Mouse (Mus musculus): ENCODE measurements around the gene Ambra1. TPM values are rescaled to one million over a fixed set of nuclear protein-coding genes. Genes with fewer than 3 reads are reported as not detected.
A peak's percentile ranks its signal among the peaks of the same experiment; 100 is the strongest.

The Ambra1 gene
- total RNA-seq (2012; rRNA removed) (21.1 and 21.9 TPM in 2 replicates), total RNA-seq (2014; rRNA removed) (15.8 and 16.2 TPM in 2 replicates), polyA plus RNA-seq (2012; ENCODE audit: insufficient read length, low read depth) (25.3 and 27.1 TPM in 2 replicates)

DNA sequence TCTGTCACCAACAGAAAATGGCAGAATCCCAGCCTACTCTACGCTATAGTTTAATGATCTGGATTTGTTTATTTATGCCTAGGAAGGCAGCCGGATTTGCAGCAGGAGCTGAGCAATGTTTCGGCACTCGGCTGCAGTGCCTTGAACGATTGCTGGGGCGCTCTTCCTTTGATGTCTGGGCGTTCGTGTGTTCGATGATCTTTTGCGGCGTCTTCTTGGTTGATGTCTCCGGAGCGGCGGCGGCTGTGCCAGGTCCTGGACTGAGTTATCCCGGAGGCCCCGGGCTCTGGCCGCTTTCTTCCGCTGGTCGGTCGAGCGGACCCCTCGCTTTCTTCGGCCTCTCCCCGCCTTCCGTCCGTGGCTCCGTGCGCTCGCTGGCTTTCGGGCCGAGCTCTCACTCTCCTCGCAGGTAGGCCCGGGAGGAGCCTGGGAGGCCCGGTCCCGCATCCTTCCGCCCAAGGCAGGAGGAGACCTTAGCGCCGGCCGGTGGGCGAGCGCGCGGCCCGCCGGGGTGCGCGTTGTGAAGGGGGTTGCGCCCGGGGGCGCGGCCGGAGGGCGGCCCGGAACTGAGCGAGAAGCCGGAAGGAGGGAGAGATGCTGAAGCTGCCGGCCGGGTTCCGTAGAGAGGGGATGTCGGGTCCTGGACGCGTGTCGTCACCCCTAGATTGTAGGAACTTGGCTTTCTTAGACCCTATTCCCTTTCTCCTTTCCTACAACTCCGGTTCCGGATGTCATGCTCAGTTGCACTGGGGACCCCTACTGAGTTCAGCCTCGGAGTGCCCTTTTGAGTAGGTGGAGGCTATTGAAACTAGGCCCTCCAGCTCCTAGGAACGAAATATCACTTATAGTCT lies at the start of gene Ambra1:
Gene Ambra1, plus strand, starts transcription at position 164 of the 851 bp plus-strand sequence.
- Histone ChIP-seq H3K79me2 (replicated peaks; ENCODE audit: control insufficient read depth, extremely low read depth, insufficient read depth, poor library complexity, severe bottlenecking) (peaks cover 36% of the 10 kb centered on the region), H3K36me3 (replicated peaks in 1 of 2; ENCODE audit: control insufficient read depth in 1 of 2, insufficient read depth in 1 of 2, low read length in 1 of 2) (peaks cover 0 to 11% of the 10 kb centered on the region in 2 experiments), H3K27ac (ENCODE audit: insufficient read depth, low read depth) (peak within 1 kb of the TSS; percentile 63), H3K27me3 (replicated peaks) (no peaks in the 10 kb centered on the region), H3K4me1 (ENCODE audit: control insufficient read depth in 1 of 2, insufficient read depth in 2 of 2) (peaks cover 0 to 8% of the 10 kb centered on the region in 2 experiments; a peak in 2 of 4 replicates), H3K4me2 (ENCODE audit: insufficient read depth, low read depth, poor library complexity, severe bottlenecking) (peak within 1 kb of the TSS; percentile 45), H3K9me3 (replicated peaks; ENCODE audit: low read length) (no peaks in the 10 kb centered on the region), H3K9ac (ENCODE audit: insufficient read depth, low read depth) (peak within 1 kb of the TSS; percentile 80), H3K4me3 (replicated peaks in 1 of 3; ENCODE audit: low read depth in 2 of 3, low read length in 2 of 3, poor library complexity in 1 of 3) (peak within 1 kb of the TSS; percentile 82 to 98 (median 89))
- dilution Hi-C loops (cut with MboI; ENCODE audit: extremely low pct_ligation_motif_present, extremely low pct_unique_long_range_greater_than_20kb, low sequenced_read_pairs) = no loop called here
- TF ChIP-seq MYC (IDR thresholded peaks at IDR 0.05; ENCODE audit: low read depth, low read length) (0 out of 2 replicates have a peak, but pooled peaks have one; percentile 23), IRF4 (IDR thresholded peaks at IDR 0.05; ENCODE audit: low read depth, low read length) (no peak; the same call in 1 of the 2 replicates), NELFE (IDR thresholded peaks at IDR 0.05; ENCODE audit: low read depth, low read length) (peak; percentile 59; the same call in 1 of the 2 replicates), JUND (conservative IDR thresholded peaks at IDR 0.05; ENCODE audit: low read depth, low read length) (no peak), MXI1 (IDR thresholded peaks at IDR 0.05; ENCODE audit: low read depth, low read length) (peak; percentile 58; the same call in 1 of the 2 replicates), RCOR1 (conservative IDR thresholded peaks at IDR 0.05; ENCODE audit: low read depth, low read length) (no peak), POLR2A (IDR thresholded peaks at IDR 0.05; ENCODE audit: low read depth, low read length) (peak; percentile 63), MEF2A (IDR thresholded peaks at IDR 0.05; ENCODE audit: borderline replicate concordance, low read depth, low read length) (peak; percentile 70; the same call in 1 of the 2 replicates), HCFC1 (IDR thresholded peaks at IDR 0.05; ENCODE audit: low read depth, low read length) (peak; percentile 91), SMC3 (IDR thresholded peaks at IDR 0.05; ENCODE audit: low read depth, low read length) (no peak), ELF1 (IDR thresholded peaks at IDR 0.05; ENCODE audit: low read depth, low read length) (peak; percentile 80), UBTF (IDR thresholded peaks at IDR 0.05; ENCODE audit: low read depth, low read length) (peak; percentile 86), TBP (conservative IDR thresholded peaks at IDR 0.05; ENCODE audit: low read depth, low read length) (peak; percentile 65; the same call in 1 of the 2 replicates), SIN3A (IDR thresholded peaks at IDR 0.05; ENCODE audit: low read length) (peak; percentile 97; the same call in 1 of the 2 replicates), KAT2A (IDR thresholded peaks at IDR 0.05; ENCODE audit: insufficient replicate concordance, low read length) (peak; percentile 75; the same call in 1 of the 2 replicates), TCF12 (IDR thresholded peaks at IDR 0.05; ENCODE audit: low read depth, low read length) (peak; percentile 62), NRF1 (IDR thresholded peaks at IDR 0.05; ENCODE audit: low read depth, low read length) (peak; percentile 29; the same call in 1 of the 2 replicates), MAX (IDR thresholded peaks at IDR 0.05; ENCODE audit: low read length) (no peak; the same call in 1 of the 2 replicates)
- in situ Hi-C loops (cut with MboI; ENCODE audit: low pct_ligation_motif_present, low pct_unique_long_range_greater_than_20kb, low sequenced_read_pairs) = no loop called here
- DNase-seq (ENCODE audit: extremely low read depth) = peak; percentile 90

DNA sequence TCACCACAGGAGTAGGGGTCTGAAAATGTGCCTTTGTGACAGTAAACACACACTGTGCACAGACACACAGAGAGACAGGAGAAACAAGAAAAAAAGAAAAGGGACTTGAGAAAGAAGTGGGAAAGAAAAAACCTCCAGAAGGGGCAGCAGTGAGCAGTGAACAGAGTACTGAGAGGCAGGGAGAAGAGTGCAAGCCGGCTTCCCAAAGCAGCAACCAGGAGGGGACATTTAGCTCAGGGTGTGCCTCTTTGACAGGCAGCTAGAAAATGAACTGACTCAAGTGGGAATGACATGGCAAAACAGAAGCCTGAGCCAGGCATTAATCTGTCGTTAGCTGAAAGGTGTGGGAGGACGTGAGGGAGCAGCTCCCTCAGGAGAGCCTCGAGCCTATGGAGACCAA lies 47.1 kb upstream of the Ambra1 start:
- peak; percentile 55 for DNase-seq (ENCODE audit: extremely low read depth)
- H3K9ac ChIP-seq (ENCODE audit: insufficient read depth, low read depth) = no peak overlapping the region
- H3K27me3 ChIP-seq (replicated peaks) = no peaks in the 10 kb centered on the region
- H3K4me1 ChIP-seq (ENCODE audit: control insufficient read depth in 1 of 2, insufficient read depth in 2 of 2) = peaks cover 4 to 32% of the 10 kb centered on the region in 2 experiments
- no peak overlapping the region for H3K4me2 ChIP-seq (ENCODE audit: insufficient read depth, low read depth, poor library complexity, severe bottlenecking)
- no peak overlapping the region for H3K4me3 ChIP-seq (replicated peaks in 1 of 3; ENCODE audit: low read depth in 2 of 3, low read length in 2 of 3, poor library complexity in 1 of 3)
- in situ Hi-C loops (cut with MboI; ENCODE audit: low pct_ligation_motif_present, low pct_unique_long_range_greater_than_20kb, low sequenced_read_pairs) (no loop called here), dilution Hi-C loops (cut with MboI; ENCODE audit: extremely low pct_ligation_motif_present, extremely low pct_unique_long_range_greater_than_20kb, low sequenced_read_pairs) (no loop called here)
- peaks cover 71 to 84% of the 10 kb centered on the region in 2 experiments for H3K36me3 ChIP-seq (replicated peaks in 1 of 2; ENCODE audit: control insufficient read depth in 1 of 2, insufficient read depth in 1 of 2, low read length in 1 of 2)
- H3K79me2 ChIP-seq (replicated peaks; ENCODE audit: control insufficient read depth, extremely low read depth, insufficient read depth, poor library complexity, severe bottlenecking) = no peaks in the 10 kb centered on the region
- no peaks in the 10 kb centered on the region for H3K9me3 ChIP-seq (replicated peaks; ENCODE audit: low read length)
- H3K27ac ChIP-seq (ENCODE audit: insufficient read depth, low read depth) = no peak overlapping the region
- 0 out of 2 replicates have a peak, but pooled peaks have one; percentile 28 for TF ChIP-seq ZNF384 (IDR thresholded peaks at IDR 0.05; ENCODE audit: low read depth, low read length)
- TF ChIP-seq ZKSCAN1 (IDR thresholded peaks at IDR 0.05; ENCODE audit: borderline replicate concordance, low read depth, low read length) = no peak
- no peak for TF ChIP-seq MAFK (IDR thresholded peaks at IDR 0.05; ENCODE audit: insufficient replicate concordance, low read length)
- no peak for TF ChIP-seq JUN (IDR thresholded peaks at IDR 0.05; ENCODE audit: insufficient read depth, low read depth, low read length)
- TF ChIP-seq BHLHE40 (IDR thresholded peaks at IDR 0.05; ENCODE audit: low read depth, low read length) = no peak
- no peak for TF ChIP-seq TCF12 (IDR thresholded peaks at IDR 0.05; ENCODE audit: low read depth, low read length)
- no peak for TF ChIP-seq MEF2A (IDR thresholded peaks at IDR 0.05; ENCODE audit: borderline replicate concordance, low read depth, low read length)
- TF ChIP-seq RAD21 (IDR thresholded peaks at IDR 0.05; ENCODE audit: low read depth, low read length) = peak; percentile 32
- TF ChIP-seq HCFC1 (IDR thresholded peaks at IDR 0.05; ENCODE audit: low read depth, low read length) = no peak
- no peak for TF ChIP-seq SMC3 (IDR thresholded peaks at IDR 0.05; ENCODE audit: low read depth, low read length)
- TF ChIP-seq ZC3H11A (IDR thresholded peaks at IDR 0.05; ENCODE audit: low read depth, low read length) = no peak
- TF ChIP-seq ETS1 (conservative IDR thresholded peaks at IDR 0.05; ENCODE audit: low read depth, low read length) = no peak
- TF ChIP-seq CTCF (conservative IDR thresholded peaks at IDR 0.05 in 1 of 2, IDR thresholded peaks at IDR 0.05 in 1 of 2; ENCODE audit: low read depth in 2 of 2, low read length in 2 of 2) = peak; percentile 12 to 50; a peak in 3 of 4 replicates
- TF ChIP-seq USF1 (IDR thresholded peaks at IDR 0.05; ENCODE audit: low read depth, low read length) = no peak
- TF ChIP-seq ZMIZ1 (IDR thresholded peaks at IDR 0.05; ENCODE audit: low read depth, low read length) = no peak
